In the genomic region with DNA sequence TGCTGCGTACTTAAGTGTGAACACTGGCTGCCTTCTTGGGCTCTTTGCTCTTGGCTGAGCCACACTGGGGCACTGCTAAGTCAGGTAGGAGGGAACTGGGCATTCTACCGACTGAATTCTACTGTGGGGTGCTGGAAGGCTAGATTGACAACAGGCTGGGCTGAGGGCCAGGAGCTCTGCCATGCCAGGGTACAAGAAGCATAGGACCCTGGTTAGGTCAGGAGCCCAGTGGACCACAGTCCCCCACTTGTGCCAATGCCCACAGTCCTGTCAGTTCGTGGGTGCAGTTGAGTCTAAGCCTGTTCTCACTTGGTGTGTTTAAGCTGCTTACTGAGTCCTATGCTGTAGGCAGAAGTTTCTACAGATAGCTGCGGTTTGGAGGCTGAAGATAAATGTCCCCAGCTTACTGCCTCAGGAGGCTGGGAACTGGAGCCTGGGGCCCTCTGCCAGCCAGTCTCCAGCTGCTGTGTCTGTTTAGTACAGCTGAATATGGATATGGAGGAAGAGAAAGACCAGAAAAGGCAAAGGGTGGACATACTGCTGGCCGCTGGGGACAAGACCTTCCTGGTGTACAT, we compare ENCODE assay signal across 9 mouse cellular contexts. TPM values are rescaled to one million over a fixed set of nuclear protein-coding genes. Genes with fewer than 3 reads are reported as not detected.
DNase-seq lines count a peak whose midpoint lies in the region; ATAC-seq and TF ChIP-seq lines count a peak whose summit lies in the region.
"Had no signal": no experiment of that assay in that cellular context is flagged by ENCODE, and none has a peak within 500 bp of the region (broad histone marks: within the 10 kb centered on the region; RNA-seq: fewer than 3 reads in every experiment).

No protein-coding gene starts in this region.

- DNase-seq in frontal cortex, postnatal 14 days (ENCODE audit: low spot score in 2 of 2) = no peak
- DNase-seq in lung, postnatal 0 days (ENCODE audit: low spot score) = no peak
- DNase-seq in lung, postnatal 36 days = no peak
- DNase-seq in thymus, postnatal 36 days = no peak
- DNase-seq in natural killer cell, adult 2 months (ENCODE audit: low spot score in 2 of 2) = no peak

- ATAC-seq in frontal cortex, adult (ENCODE audit: low TSS enrichment) = peak; percentile 18; the same call in 1 of the 2 replicates
- ATAC-seq in lung, postnatal 0 days = no peak
- no peak for ATAC-seq in intestine, postnatal 0 days
- ATAC-seq in stomach, embryonic 15.5 days (ENCODE audit: insufficient read depth, low FRiP score, low read depth) = no peak
- ATAC-seq: inflammation-experienced regulatory T-cells, adult 6 months had no signal

- no peak overlapping the region for H3K9ac ChIP-seq in lung, postnatal 0 days (replicated peaks; ENCODE audit: low read depth)
- H3K9ac ChIP-seq in intestine, postnatal 0 days (ENCODE audit: low read depth, low read length) = no peak overlapping the region
- H3K9ac ChIP-seq in stomach, embryonic 15.5 days = no peak overlapping the region

- no peak overlapping the region for H3K27ac ChIP-seq in lung, postnatal 0 days (ENCODE audit: low read length)
- H3K27ac ChIP-seq in intestine, postnatal 0 days (ENCODE audit: low read depth, low read length) = no peak overlapping the region
- H3K27ac ChIP-seq in stomach, embryonic 15.5 days = no peak overlapping the region

- TF ChIP-seq CTCF in lung, postnatal 0 days (IDR thresholded peaks at IDR 0.05) = no peak
- no peak for TF ChIP-seq CTCF in intestine, postnatal 0 days (IDR thresholded peaks at IDR 0.05; ENCODE audit: low read depth)

- no peaks in the 10 kb centered on the region for H3K9me3 ChIP-seq in lung, postnatal 0 days (ENCODE audit: low read length)
- H3K9me3 ChIP-seq in intestine, postnatal 0 days (ENCODE audit: control insufficient read depth) = no peaks in the 10 kb centered on the region
- H3K9me3 ChIP-seq in stomach, embryonic 15.5 days = no peaks in the 10 kb centered on the region

- peaks cover 8% of the 10 kb centered on the region; the same call in 1 of the 2 replicates for H3K27me3 ChIP-seq in lung, postnatal 0 days (replicated peaks; ENCODE audit: insufficient read depth, low read length)
- H3K27me3 ChIP-seq in intestine, postnatal 0 days (replicated peaks; ENCODE audit: control insufficient read depth, insufficient read depth, low read length) = peaks cover 8% of the 10 kb centered on the region
- peaks cover 35% of the 10 kb centered on the region for H3K27me3 ChIP-seq in stomach, embryonic 15.5 days (replicated peaks)

- peak overlapping the region; percentile 68; the same call in 1 of the 2 replicates for H3K4me2 ChIP-seq in lung, postnatal 0 days (replicated peaks; ENCODE audit: low read depth, low read length)
- peak overlapping the region; percentile 74; the same call in 1 of the 2 replicates for H3K4me2 ChIP-seq in intestine, postnatal 0 days (replicated peaks; ENCODE audit: low read depth)
- peak overlapping the region; percentile 94 for H3K4me2 ChIP-seq in stomach, embryonic 15.5 days

- no peak for TF ChIP-seq EP300 in lung, postnatal 0 days (IDR thresholded peaks at IDR 0.05)

- 59% methylated on average over 5 of the region's 5 CpGs for WGBS in lung, postnatal 0 days
- WGBS in intestine, postnatal 0 days = 55% methylated on average over 5 of the region's 5 CpGs
- 58% methylated on average over 5 of the region's 5 CpGs for WGBS in stomach, embryonic 15.5 days

- H3K36me3 ChIP-seq in lung, postnatal 0 days (ENCODE audit: insufficient read depth, low read length) = no peaks in the 10 kb centered on the region
- H3K36me3 ChIP-seq in intestine, postnatal 0 days (ENCODE audit: control insufficient read depth, insufficient read depth) = no peaks in the 10 kb centered on the region
- no peaks in the 10 kb centered on the region for H3K36me3 ChIP-seq in stomach, embryonic 15.5 days

- peaks cover 6% of the 10 kb centered on the region for H3K4me1 ChIP-seq in lung, postnatal 0 days (ENCODE audit: insufficient read depth, low read depth, low read length)
- no peaks in the 10 kb centered on the region for H3K4me1 ChIP-seq in intestine, postnatal 0 days (replicated peaks; ENCODE audit: control insufficient read depth, insufficient read depth, low read length)
- peaks cover 18% of the 10 kb centered on the region for H3K4me1 ChIP-seq in stomach, embryonic 15.5 days

- no peak overlapping the region for H3K4me3 ChIP-seq in lung, postnatal 0 days (ENCODE audit: low read depth, low read length)
- no peak overlapping the region for H3K4me3 ChIP-seq in intestine, postnatal 0 days (ENCODE audit: low read depth, low read length)
- H3K4me3 ChIP-seq in stomach, embryonic 15.5 days (replicated peaks) = no peak overlapping the region

RNA-seq across cellular contexts. Expression of a gene that starts 0.8 kb away (rescaled TPM):
- polyA plus RNA-seq in lung, postnatal 0 days (2015; fragmentation: Nextera tagmentation; extraction: Ambion mirVana) = 0.17 and 0.21 TPM in 2 replicates
- polyA plus RNA-seq in intestine, postnatal 0 days (2015; fragmentation: Nextera tagmentation; extraction: Ambion mirVana) = 0.18 TPM in 2 replicates
- 0.39 and 0.62 TPM in 2 replicates for polyA plus RNA-seq in stomach, embryonic 15.5 days (2015; fragmentation: Nextera tagmentation; extraction: Ambion mirVana)
- polyA plus RNA-seq: inflammation-experienced regulatory T-cells, adult 6 months had no signal

RNA-seq across cellular contexts. Expression of a gene that starts 15.7 kb away (rescaled TPM):
- polyA plus RNA-seq in lung, postnatal 0 days (2015; fragmentation: Nextera tagmentation; extraction: Ambion mirVana) = not detected in 2 replicates
- not detected in 2 replicates for polyA plus RNA-seq in intestine, postnatal 0 days (2015; fragmentation: Nextera tagmentation; extraction: Ambion mirVana)
- not detected in 2 replicates for polyA plus RNA-seq in stomach, embryonic 15.5 days (2015; fragmentation: Nextera tagmentation; extraction: Ambion mirVana)

RNA-seq across cellular contexts. Expression of a gene that starts 39.8 kb away (rescaled TPM):
- polyA plus RNA-seq in lung, postnatal 0 days (2015; fragmentation: Nextera tagmentation; extraction: Ambion mirVana) = not detected in 2 replicates
- not detected in 2 replicates for polyA plus RNA-seq in intestine, postnatal 0 days (2015; fragmentation: Nextera tagmentation; extraction: Ambion mirVana)
- not detected in 2 replicates for polyA plus RNA-seq in stomach, embryonic 15.5 days (2015; fragmentation: Nextera tagmentation; extraction: Ambion mirVana)
- polyA plus RNA-seq: inflammation-experienced regulatory T-cells, adult 6 months had no signal

RNA-seq across cellular contexts. Expression of a gene that starts 47.1 kb away (rescaled TPM):
- not detected in 2 replicates for polyA plus RNA-seq in lung, postnatal 0 days (2015; fragmentation: Nextera tagmentation; extraction: Ambion mirVana)
- polyA plus RNA-seq in intestine, postnatal 0 days (2015; fragmentation: Nextera tagmentation; extraction: Ambion mirVana) = not detected in 2 replicates
- polyA plus RNA-seq in stomach, embryonic 15.5 days (2015; fragmentation: Nextera tagmentation; extraction: Ambion mirVana) = not detected in 2 replicates
- polyA plus RNA-seq: inflammation-experienced regulatory T-cells, adult 6 months had no signal
